Mouse (Mus musculus) kidney, adult 2 months (tissue): Measurements from ENCODE around the gene Fez1. TPM values are rescaled to one million over a fixed set of nuclear protein-coding genes. Genes with fewer than 3 reads are reported as not detected.

ENCODE experiments used
- DNase-seq: peaks from one replicate; pipeline ENCODE4 v3.0.0; 2021
- H3K27ac ChIP-seq: fragments of 200-500 bp; 2 replicates; pipeline ENCODE4 v1.5.1; 2012; ENCODE audit warnings: low read depth, low read length, control low read depth, inconsistent platforms; ENCODE audit not compliant: insufficient read depth
- H3K27me3 ChIP-seq: fragments of 200-500 bp; replicated peaks from 2 replicates; pipeline ENCODE4 v1.6.1; 2012; ENCODE audit warnings: mild to moderate bottlenecking, moderate library complexity, low read length, inconsistent platforms; ENCODE audit not compliant: control insufficient read depth, insufficient read depth
- H3K36me3 ChIP-seq: fragments of 200-500 bp; 2 replicates; pipeline ENCODE4 v1.6.1; 2012; ENCODE audit warnings: mild to moderate bottlenecking, moderate library complexity, low read length, inconsistent platforms; ENCODE audit not compliant: control insufficient read depth, insufficient read depth
- H3K4me1 ChIP-seq: fragments of 200-500 bp; 2 replicates; pipeline ENCODE4 v1.6.1; 2011; ENCODE audit warnings: low read length; ENCODE audit not compliant: control insufficient read depth, insufficient read depth
- H3K4me3 ChIP-seq: fragments of 200-500 bp; 2 replicates; pipeline ENCODE4 v1.5.1; 2011; ENCODE audit warnings: mild to moderate bottlenecking, low read depth, low read length, control low read depth; ENCODE audit not compliant: insufficient read depth
- CTCF ChIP-seq: fragments of 200-500 bp; conservative IDR thresholded peaks from 2 replicates; pipeline ENCODE4 v1.5.1; 2011; ENCODE audit warnings: low read depth, mild to moderate bottlenecking, control low read depth, low read length, moderate library complexity, mixed read lengths; ENCODE audit not compliant: insufficient read depth, insufficient read length
- POLR2A ChIP-seq: fragments of 200-500 bp; IDR thresholded peaks from one replicate; pipeline ENCODE4 v1.6.1; 2011; ENCODE audit warnings: low read depth, low read length, control low read depth
- WGBS: fragments of 180-500 bp; shearing (Covaris S2); methylation state at CpG from one replicate; pipeline ENCODE4 v1.1.7; 2018; 5-methylcytosine and 5-hydroxymethylcytosine counted together
- polyA plus RNA-seq: library from polyadenylated mRNA; depleted of rRNA; stranded (reverse); fragments of >200 nt; gene quantifications from 2 replicates; pipeline ENCODE4 v1.2.3, GENCODE M21; 2012

Fez1 gene
- polyA plus RNA-seq, 1 experiment = 0.33 TPM

DNA sequence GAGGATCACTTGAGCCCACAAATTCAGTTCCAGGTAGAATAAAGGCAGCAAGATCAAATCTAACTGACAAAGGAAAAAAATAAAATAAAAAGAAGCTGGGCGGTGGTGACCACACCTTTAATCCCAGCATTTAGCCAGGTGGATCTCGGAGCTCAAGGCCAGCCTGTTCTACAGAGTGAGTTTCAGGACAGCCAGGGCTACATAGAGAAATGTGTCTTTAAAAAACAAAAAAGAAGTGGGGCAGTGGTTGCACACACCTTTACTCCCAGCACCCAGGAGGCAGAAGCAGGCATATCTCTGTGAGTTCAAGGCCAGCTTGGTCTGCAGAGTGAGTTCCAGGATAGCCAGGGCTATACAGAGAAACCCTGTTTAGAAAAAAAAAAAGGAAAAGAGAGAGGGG, 19.7 kb upstream of the Fez1 start:
- Histone ChIP-seq H3K4me1 (peaks cover 4% of the 10 kb centered on the region; the same call in 1 of the 2 replicates), H3K4me3 (no peak overlapping the region), H3K27ac (no peak overlapping the region), H3K36me3 (no peaks in the 10 kb centered on the region), H3K27me3 (no peaks in the 10 kb centered on the region)
- no peak for DNase-seq
- 85% methylated on average over 2 of the region's 2 CpGs for WGBS
- TF ChIP-seq CTCF = no peak
- no peak for TF ChIP-seq POLR2A

DNA sequence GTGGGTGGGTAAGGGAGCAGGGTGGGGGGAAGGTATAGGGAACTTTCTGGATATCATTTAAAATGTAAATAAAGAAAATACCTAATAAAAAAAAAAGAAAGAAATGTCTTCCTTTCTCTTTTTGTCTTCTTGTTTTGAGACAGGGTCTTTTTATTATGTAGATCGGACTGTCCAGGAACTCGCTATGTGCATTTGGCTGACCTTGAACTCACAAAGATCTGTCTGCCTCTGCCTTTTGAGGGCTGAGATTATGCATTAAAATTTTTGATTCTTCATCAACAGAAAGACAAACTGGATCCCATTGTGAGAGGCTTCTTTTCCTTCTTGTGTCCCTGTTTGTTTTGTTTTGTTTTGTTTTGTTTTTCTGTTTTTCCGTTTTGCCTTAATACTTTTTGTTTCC, 18.7 kb upstream of the Fez1 start:
- TF ChIP-seq CTCF (no peak), POLR2A (no peak)
- DNase-seq = no peak
- Histone ChIP-seq H3K4me3 (no peak overlapping the region), H3K27ac (no peak overlapping the region), H3K36me3 (no peaks in the 10 kb centered on the region), H3K27me3 (no peaks in the 10 kb centered on the region), H3K4me1 (no peaks in the 10 kb centered on the region; the same call in 1 of the 2 replicates)
- 83% methylated on average over 3 of the region's 3 CpGs for WGBS

DNA sequence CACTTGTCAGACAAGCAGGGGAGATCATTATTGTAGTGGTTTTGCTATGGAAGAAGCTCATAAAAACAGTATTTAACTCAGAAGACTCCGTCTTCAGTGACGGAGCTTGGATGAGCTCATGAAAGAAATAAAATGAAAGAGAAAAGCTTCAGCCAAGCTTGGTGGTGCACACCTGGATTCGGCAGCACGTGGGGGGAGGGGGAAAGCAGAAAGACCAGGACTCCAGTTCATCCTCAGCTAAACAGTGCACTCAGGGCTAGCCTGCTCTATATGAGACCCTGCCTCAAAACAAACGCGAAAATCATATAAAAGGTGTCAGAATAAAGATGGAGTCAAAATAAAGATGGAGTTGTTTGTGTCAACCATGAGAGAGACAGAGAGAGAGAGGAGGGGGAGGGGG, 18.3 kb upstream of the Fez1 start:
- no peak for DNase-seq
- TF ChIP-seq POLR2A (no peak), CTCF (no peak)
- Histone ChIP-seq H3K36me3 (no peaks in the 10 kb centered on the region), H3K4me1 (peaks cover 2% of the 10 kb centered on the region; the same call in 1 of the 2 replicates), H3K4me3 (no peak overlapping the region), H3K27ac (no peak overlapping the region), H3K27me3 (no peaks in the 10 kb centered on the region)
- WGBS = 79% methylated on average over 6 of the region's 6 CpGs

DNA sequence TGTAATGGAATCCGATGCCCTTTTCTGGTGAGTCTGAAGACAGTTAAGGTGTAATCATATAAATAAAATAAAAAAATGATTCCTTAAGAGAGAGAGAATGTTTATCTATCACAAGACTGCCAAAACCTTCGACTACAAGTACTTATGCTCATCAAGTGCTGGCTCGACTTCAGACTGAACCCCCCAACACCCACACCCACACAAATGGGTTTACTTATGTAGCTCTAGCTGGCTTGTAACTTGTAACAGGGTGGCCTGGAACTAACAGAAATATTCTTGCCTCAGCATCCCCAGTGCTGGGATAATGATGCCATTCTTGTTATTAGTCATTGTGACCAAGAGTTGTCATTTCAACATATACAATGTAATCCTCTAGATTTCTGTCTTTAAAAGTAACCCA, 17.7 kb upstream of the Fez1 start:
- no peaks in the 10 kb centered on the region for H3K27me3 ChIP-seq
- no peak for DNase-seq
- TF ChIP-seq CTCF = no peak
- no peak for TF ChIP-seq POLR2A
- H3K36me3 ChIP-seq = no peaks in the 10 kb centered on the region
- H3K4me3 ChIP-seq = no peak overlapping the region
- 88% methylated on average over 3 of the region's 3 CpGs for WGBS
- H3K27ac ChIP-seq = no peak overlapping the region
- peaks cover 2% of the 10 kb centered on the region; the same call in 1 of the 2 replicates for H3K4me1 ChIP-seq

DNA sequence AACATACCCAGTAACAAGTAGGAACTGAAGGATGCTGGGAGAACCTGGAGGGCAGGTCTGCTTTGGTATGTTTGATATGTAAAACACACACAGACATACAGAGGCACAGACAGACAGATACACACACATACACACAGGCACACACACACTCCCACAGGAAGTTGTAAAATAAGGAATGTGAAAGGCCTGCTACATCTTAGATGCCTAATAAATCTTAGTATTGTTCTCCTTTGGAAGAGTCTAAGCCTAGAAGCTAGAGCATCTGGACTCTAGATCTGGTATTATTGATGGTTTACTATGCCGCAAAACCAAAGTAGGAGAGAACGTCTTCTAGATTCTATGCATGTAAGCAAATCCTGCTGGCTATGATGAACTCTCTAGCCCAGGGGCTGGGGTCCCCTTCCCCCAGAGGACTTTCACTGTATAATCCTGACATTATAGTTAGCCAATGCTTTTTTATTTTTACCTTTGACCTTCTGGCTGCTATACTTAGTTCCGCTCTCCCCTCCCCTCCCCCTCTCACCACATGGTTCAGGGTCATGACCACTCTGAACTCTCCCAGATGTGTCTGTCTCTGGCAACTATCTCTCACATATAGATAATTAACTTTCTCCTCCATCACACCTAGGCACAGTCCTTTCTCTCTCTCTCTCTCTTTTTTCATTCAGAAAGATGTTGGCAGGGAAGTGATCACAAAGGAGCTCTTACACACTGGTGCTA, 16.2 kb upstream of the Fez1 start:
- no peaks in the 10 kb centered on the region for H3K36me3 ChIP-seq
- no peak overlapping the region for H3K4me3 ChIP-seq
- peak; percentile 22 for DNase-seq
- H3K4me1 ChIP-seq = peaks cover 2% of the 10 kb centered on the region; the same call in 1 of the 2 replicates
- no peak overlapping the region for H3K27ac ChIP-seq
- TF ChIP-seq POLR2A = no peak
- TF ChIP-seq CTCF = no peak
- WGBS = 66% methylated on average over 3 of the region's 3 CpGs
- H3K27me3 ChIP-seq = no peaks in the 10 kb centered on the region

DNA sequence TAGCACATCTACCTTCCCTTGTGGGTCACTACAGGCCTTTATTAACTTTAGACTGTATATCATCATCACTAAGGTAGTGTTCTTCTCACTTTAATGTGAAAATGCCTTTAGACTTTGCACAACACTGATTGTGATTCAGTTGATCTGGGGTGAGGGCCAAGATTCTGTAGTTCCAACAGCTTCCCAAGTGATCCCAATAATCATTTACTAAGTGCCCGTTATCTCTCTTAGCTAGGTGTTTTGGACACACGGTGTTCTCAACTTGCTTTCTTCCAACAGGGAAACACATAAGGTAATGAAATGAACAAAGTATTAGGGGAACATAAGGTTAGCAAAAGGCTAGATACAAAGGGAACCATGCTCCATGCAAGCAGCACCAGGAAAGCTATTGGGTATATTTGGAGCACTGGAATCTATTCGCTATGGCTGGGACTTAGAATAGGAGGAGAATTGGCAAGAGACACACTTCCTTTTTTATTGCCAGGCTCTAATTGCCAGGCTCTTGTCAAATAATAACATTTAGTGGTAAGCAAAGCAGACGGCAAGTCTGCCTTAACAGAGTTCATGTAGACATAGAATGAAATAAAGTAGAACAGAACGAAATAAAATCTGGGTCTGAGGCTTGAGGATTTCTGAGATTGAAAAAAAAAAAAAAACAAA, 13.4 kb upstream of the Fez1 start:
- TF ChIP-seq POLR2A = no peak
- no peak for TF ChIP-seq CTCF
- Histone ChIP-seq H3K27me3 (no peaks in the 10 kb centered on the region), H3K4me1 (peaks cover 2% of the 10 kb centered on the region; the same call in 1 of the 2 replicates), H3K27ac (no peak overlapping the region), H3K36me3 (no peaks in the 10 kb centered on the region), H3K4me3 (no peak overlapping the region)
- peak; percentile 20 for DNase-seq
- 49% methylated on average over 5 of the region's 5 CpGs for whole genome bisulfite sequencing

DNA sequence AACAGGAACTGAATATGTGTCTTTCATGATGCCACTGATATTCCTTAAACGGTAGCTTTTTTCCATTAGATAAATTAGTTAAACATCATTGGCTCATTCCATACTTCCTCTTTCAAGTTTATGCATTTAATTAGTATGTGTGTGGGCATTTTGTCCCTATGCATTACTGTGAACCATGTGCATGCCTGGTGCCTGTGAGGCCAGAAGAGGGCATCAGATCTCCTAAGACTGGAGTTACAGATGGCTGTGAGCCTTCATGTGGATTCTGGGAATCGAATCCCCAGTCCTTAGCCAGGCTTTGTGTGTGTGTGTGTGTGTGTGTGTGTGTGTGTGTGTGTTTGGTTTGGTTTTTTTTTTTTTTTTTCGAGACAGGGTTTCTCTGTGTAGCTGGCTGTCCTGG, 7.2 kb upstream of the Fez1 start:
- H3K4me3 ChIP-seq = no peak overlapping the region
- no peak overlapping the region for H3K27ac ChIP-seq
- TF ChIP-seq CTCF = peak; percentile 37; the same call in 1 of the 2 replicates
- TF ChIP-seq POLR2A = no peak
- DNase-seq = no peak
- 75% methylated on average over 3 of the region's 3 CpGs for WGBS
- no peaks in the 10 kb centered on the region for H3K36me3 ChIP-seq
- H3K27me3 ChIP-seq = no peaks in the 10 kb centered on the region
- H3K4me1 ChIP-seq = no peaks in the 10 kb centered on the region
